Mouse (Mus musculus) myocyte (in vitro differentiated cells): ENCODE results near the gene Map3k14. TPM values are rescaled to one million over a fixed set of nuclear protein-coding genes. Genes with fewer than 3 reads are reported as not detected.
"Not testable (repeated sequence)": the region's sequence is repeated elsewhere in the genome, so short reads cannot be mapped to it uniquely, and the experiment has no call there.

Experiments
- H3K27me3 ChIP-seq: one replicate; pipeline ENCODE4 v1.6.1; 2011; ENCODE audit not compliant: control insufficient read depth, insufficient read depth, insufficient read length
- H3K36me3 ChIP-seq: one replicate; pipeline ENCODE4 v1.6.1; 2011; ENCODE audit not compliant: control insufficient read depth, insufficient read depth
- H3K4me2 ChIP-seq: one replicate; pipeline ENCODE4 v1.6.1; 2011; ENCODE audit warnings: low read depth, control low read depth
- H3K4me3 ChIP-seq: one replicate; pipeline ENCODE4 v1.5.1; 2011; ENCODE audit warnings: mild to moderate bottlenecking, control low read depth, moderate library complexity
- H3K79me2 ChIP-seq: one replicate; pipeline ENCODE4 v1.6.1; 2011; ENCODE audit not compliant: control insufficient read depth, insufficient read depth
- H3ac ChIP-seq: one replicate; pipeline ENCODE4 v1.6.1; 2011; ENCODE audit not compliant: control insufficient read depth, insufficient read length
- CEBPB ChIP-seq: IDR thresholded peaks from 2 replicates; pipeline ENCODE4 v1.6.1; 2011; ENCODE audit warnings: mild to moderate bottlenecking, moderate library complexity; ENCODE audit not compliant: poor library complexity, insufficient read depth, severe bottlenecking
- E2F4 ChIP-seq: IDR thresholded peaks from one replicate; pipeline ENCODE4 v1.6.1; 2011; ENCODE audit warnings: mild to moderate bottlenecking, control low read depth, moderate library complexity; ENCODE audit not compliant: insufficient read depth
- MAX ChIP-seq: IDR thresholded peaks from one replicate; pipeline ENCODE4 v1.6.1; 2011; ENCODE audit warnings: low read depth, mild to moderate bottlenecking, control low read depth
- MYOD1 ChIP-seq, 3 experiments: IDR thresholded peaks; one replicate each; pipeline ENCODE4 v1.6.1; 2011; ENCODE audit warnings: control low read depth in 2 of 3, low read depth in 2 of 3, mild to moderate bottlenecking in 2 of 3, moderate library complexity in 1 of 3; ENCODE audit not compliant: insufficient read length in 2 of 3, control insufficient read depth in 1 of 3
- MYOG ChIP-seq, 3 experiments: IDR thresholded peaks; one replicate each; pipeline ENCODE4 v1.6.1; 2011; ENCODE audit warnings: control low read depth in 2 of 3, low read depth in 2 of 3, mild to moderate bottlenecking in 2 of 3; ENCODE audit not compliant: insufficient read length in 2 of 3, control insufficient read depth in 1 of 3, insufficient read depth in 1 of 3
- POLR2A ChIP-seq: IDR thresholded peaks from one replicate; pipeline ENCODE4 v1.6.1; 2011; ENCODE audit warnings: low read depth, mild to moderate bottlenecking, control low read depth, moderate library complexity; ENCODE audit not compliant: insufficient read length
- POLR2AphosphoS2 ChIP-seq: IDR thresholded peaks from one replicate; pipeline ENCODE4 v1.6.1; 2011; ENCODE audit warnings: low read depth, control low read depth; ENCODE audit not compliant: insufficient read length
- REST ChIP-seq: IDR thresholded peaks from one replicate; pipeline ENCODE4 v1.6.1; 2011; ENCODE audit warnings: mild to moderate bottlenecking, control low read depth, moderate library complexity; ENCODE audit not compliant: insufficient read depth, insufficient read length
- SRF ChIP-seq: IDR thresholded peaks from one replicate; pipeline ENCODE4 v1.6.1; 2011; ENCODE audit warnings: low read depth; ENCODE audit not compliant: control insufficient read depth, insufficient read length
- TCF12 ChIP-seq: IDR thresholded peaks from one replicate; pipeline ENCODE4 v1.6.1; 2011; ENCODE audit warnings: mild to moderate bottlenecking, control low read depth; ENCODE audit not compliant: poor library complexity, insufficient read depth, severe bottlenecking
- TCF3 ChIP-seq: IDR thresholded peaks from one replicate; pipeline ENCODE4 v1.6.1; 2011; ENCODE audit warnings: low read depth, control low read depth; ENCODE audit not compliant: insufficient read length
- USF1 ChIP-seq: IDR thresholded peaks from one replicate; pipeline ENCODE4 v1.6.1; 2011; ENCODE audit warnings: low read depth, mild to moderate bottlenecking, control low read depth, moderate library complexity
- polyA plus RNA-seq: library from polyadenylated mRNA; unstranded; fragments of >200 nt; fragmentation: generic; extraction: Trizol; gene quantifications from one replicate; pipeline ENCODE4 v1.2.1, GENCODE M21; 2012; ENCODE audit warnings: missing spikeins

Gene Map3k14
- polyA plus RNA-seq, 1 experiment: 12.9 TPM

GRCm38 (mm10) chr11:103223951-103224456 lies 43.3 kb downstream of the Map3k14 start:
- no peaks in the 10 kb centered on the region for H3K79me2 ChIP-seq
- H3K4me2 ChIP-seq: no peak overlapping the region
- TF ChIP-seq MYOD1 (IDR thresholded peaks at IDR 0.05; ENCODE audit: control insufficient read depth in 1 of 3, insufficient read length in 2 of 3, low read depth in 2 of 3) (no peak), SRF (no peak), REST (no peak), MYOG (IDR thresholded peaks at IDR 0.05; ENCODE audit: control insufficient read depth in 1 of 3, insufficient read depth in 1 of 3, insufficient read length in 2 of 3, low read depth in 2 of 3) (no peak), E2F4 (no peak), CEBPB (no peak), TCF12 (no peak), MAX (no peak), USF1 (no peak), TCF3 (no peak), POLR2AphosphoS2 (no peak)
- peaks cover 65% of the 10 kb centered on the region for H3K36me3 ChIP-seq
- no peaks in the 10 kb centered on the region for H3K27me3 ChIP-seq
- no peak overlapping the region for H3ac ChIP-seq
- H3K4me3 ChIP-seq: no peak overlapping the region

- TF ChIP-seq MYOG (IDR thresholded peaks at IDR 0.05; ENCODE audit: control insufficient read depth in 1 of 3, insufficient read depth in 1 of 3, insufficient read length in 2 of 3, low read depth in 2 of 3) (no peak), CEBPB (no peak), SRF (no peak), MAX (no peak), REST (no peak), MYOD1 (IDR thresholded peaks at IDR 0.05; ENCODE audit: control insufficient read depth in 1 of 3, insufficient read length in 2 of 3, low read depth in 2 of 3) (no peak), E2F4 (no peak), POLR2AphosphoS2 (no peak), POLR2A (no peak), USF1 (no peak), TCF3 (no peak)
- H3ac ChIP-seq: no peak overlapping the region
- no peaks in the 10 kb centered on the region for H3K27me3 ChIP-seq
- no peak overlapping the region for H3K4me2 ChIP-seq
- no peaks in the 10 kb centered on the region for H3K79me2 ChIP-seq
- no peak overlapping the region for H3K4me3 ChIP-seq
- peaks cover 59% of the 10 kb centered on the region for H3K36me3 ChIP-seq
Observed at GRCm38 (mm10) chr11:103223444-103223843, 43.8 kb downstream of the Map3k14 start.

GRCm38 (mm10) chr11:103222718-103223117 lies 44.6 kb downstream of the Map3k14 start:
- H3K27me3 ChIP-seq, H3K4me2 ChIP-seq, H3ac ChIP-seq, H3K79me2 ChIP-seq, H3K4me3 ChIP-seq: not testable (repeated sequence)
- peaks cover 52% of the 10 kb centered on the region for H3K36me3 ChIP-seq

DNA sequence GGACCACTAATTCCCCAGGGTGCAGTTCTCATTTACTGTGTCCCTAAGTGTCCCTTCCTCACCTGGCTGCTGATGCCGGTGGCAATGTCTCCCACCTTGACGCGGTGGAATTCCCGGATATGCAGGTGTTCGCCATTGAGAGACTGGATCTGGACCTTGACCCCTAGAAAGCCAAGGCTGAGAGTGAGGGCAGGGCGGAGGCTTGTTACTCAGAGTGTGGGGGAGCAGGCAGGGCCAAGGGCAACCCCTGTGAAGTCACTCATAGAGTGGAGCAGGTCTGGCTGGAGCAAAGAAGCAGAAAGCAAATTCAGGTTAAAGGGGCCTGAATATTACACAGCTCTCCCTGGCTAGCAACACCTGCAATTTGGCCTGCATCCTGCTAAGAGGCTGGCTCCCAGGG lies 45.8 kb downstream of the Map3k14 start:
- Histone ChIP-seq H3K4me3 (no peak overlapping the region), H3K36me3 (peaks cover 47% of the 10 kb centered on the region), H3K4me2 (no peak overlapping the region), H3K79me2 (no peaks in the 10 kb centered on the region), H3K27me3 (no peaks in the 10 kb centered on the region), H3ac (no peak overlapping the region)
- no peak for TF ChIP-seq CEBPB
- no peak for TF ChIP-seq TCF12
- no peak for TF ChIP-seq MYOG (IDR thresholded peaks at IDR 0.05; ENCODE audit: control insufficient read depth in 1 of 3, insufficient read depth in 1 of 3, insufficient read length in 2 of 3, low read depth in 2 of 3)
- no peak for TF ChIP-seq REST
- no peak for TF ChIP-seq SRF
- no peak for TF ChIP-seq POLR2A
- TF ChIP-seq MAX: no peak
- no peak for TF ChIP-seq POLR2AphosphoS2
- no peak for TF ChIP-seq USF1
- no peak for TF ChIP-seq TCF3
- no peak for TF ChIP-seq MYOD1 (IDR thresholded peaks at IDR 0.05; ENCODE audit: control insufficient read depth in 1 of 3, insufficient read length in 2 of 3, low read depth in 2 of 3)
- no peak for TF ChIP-seq E2F4

DNA sequence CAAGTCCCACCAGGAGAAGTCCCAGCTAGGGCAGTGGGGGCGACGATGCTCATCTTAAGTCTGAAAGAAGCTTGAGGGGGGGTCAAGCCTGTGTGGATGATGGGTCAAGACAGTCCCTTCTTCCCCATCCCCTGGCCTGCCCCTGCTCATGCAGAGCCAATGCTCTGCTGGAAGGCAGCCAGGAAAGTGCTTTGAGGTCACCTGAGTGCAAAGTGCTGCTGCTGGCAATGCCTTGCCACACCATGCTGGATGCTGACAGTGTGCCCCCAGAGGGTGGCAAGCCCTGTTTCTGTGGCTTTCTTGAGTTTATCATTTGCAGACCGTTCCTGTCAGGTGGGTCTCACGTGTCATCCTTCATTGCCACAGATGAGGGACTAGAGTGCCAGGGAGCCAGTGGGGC lies 47.3 kb downstream of the Map3k14 start:
- Histone ChIP-seq H3K4me3 (no peak overlapping the region), H3K27me3 (no peaks in the 10 kb centered on the region), H3ac (no peak overlapping the region), H3K4me2 (no peak overlapping the region), H3K79me2 (no peaks in the 10 kb centered on the region), H3K36me3 (peaks cover 35% of the 10 kb centered on the region)
- no peak for TF ChIP-seq POLR2A
- no peak for TF ChIP-seq CEBPB
- TF ChIP-seq MYOG (IDR thresholded peaks at IDR 0.05; ENCODE audit: control insufficient read depth in 1 of 3, insufficient read depth in 1 of 3, insufficient read length in 2 of 3, low read depth in 2 of 3): no peak
- TF ChIP-seq SRF: no peak
- TF ChIP-seq MAX: no peak
- no peak for TF ChIP-seq REST
- no peak for TF ChIP-seq POLR2AphosphoS2
- no peak for TF ChIP-seq TCF3
- TF ChIP-seq E2F4: no peak
- no peak for TF ChIP-seq MYOD1 (IDR thresholded peaks at IDR 0.05; ENCODE audit: control insufficient read depth in 1 of 3, insufficient read length in 2 of 3, low read depth in 2 of 3)
- no peak for TF ChIP-seq TCF12
- TF ChIP-seq USF1: no peak
